Mouse (Mus musculus) stomach, postnatal 0 days (tissue): ENCODE results near the gene Gm17657.

Experiments
- CTCF ChIP-seq: IDR thresholded peaks from 2 replicates; pipeline ENCODE4 v1.5.1; 2016; ENCODE audit warnings: antibody characterized with exemption, low read depth, mild to moderate bottlenecking, moderate library complexity
- EP300 ChIP-seq: optimal IDR thresholded peaks from 2 replicates; pipeline ENCODE3; 2016; ENCODE audit warnings: antibody characterized with exemption

- TF ChIP-seq CTCF (no peak), EP300 (no peak)
These were observed 69.2 kb downstream of the Gm17657 start for GRCm38 (mm10) chr17:29480256-29480655.
